Mouse (Mus musculus) heart, postnatal 0 days (tissue): ENCODE measurements around the gene Smg9. TPM values are rescaled to one million over a fixed set of nuclear protein-coding genes. Genes with fewer than 3 reads are reported as not detected.
A peak's percentile ranks its signal among the peaks of the same experiment; 100 is the strongest.

Experiments
- ATAC-seq: fragments of 200-750 bp; cut with Nextera tagmentation; 2 replicates; pipeline ENCODE4 v1.8.0; 2017; ENCODE audit warnings: low read depth, moderate number of reproducible peaks, moderate library complexity; ENCODE audit not compliant: insufficient read depth
- DNase-seq: peaks from one replicate; pipeline ENCODE4 v3.0.0-alpha.2; 2016; ENCODE audit warnings: low spot score
- H3K27ac ChIP-seq: fragments of 300-500 bp; sonication (generic); 2 replicates; pipeline ENCODE4 v1.5.1; 2014; ENCODE audit warnings: low read depth, mild to moderate bottlenecking
- H3K27me3 ChIP-seq: fragments of 300-500 bp; sonication (generic); 2 replicates; pipeline ENCODE4 v1.6.1; 2014; ENCODE audit warnings: low read length, mixed read lengths; ENCODE audit not compliant: control insufficient read depth, insufficient read depth
- H3K36me3 ChIP-seq: fragments of 300-500 bp; sonication (generic); replicated peaks from 2 replicates; pipeline ENCODE4 v1.6.1; 2014; ENCODE audit warnings: low read length, mixed read lengths; ENCODE audit not compliant: control insufficient read depth, insufficient read depth
- H3K4me1 ChIP-seq: fragments of 300-500 bp; sonication (generic); 2 replicates; pipeline ENCODE4 v1.6.1; 2014; ENCODE audit warnings: antibody characterized with exemption; ENCODE audit not compliant: control insufficient read depth, insufficient read depth
- H3K4me2 ChIP-seq: fragments of 300-500 bp; sonication (generic); 2 replicates; pipeline ENCODE4 v1.6.1; 2014; ENCODE audit warnings: low read depth, mild to moderate bottlenecking, low read length, moderate library complexity
- H3K4me3 ChIP-seq: fragments of 300-500 bp; sonication (generic); 2 replicates; pipeline ENCODE4 v1.5.1; 2014; ENCODE audit warnings: low read depth, low read length
- H3K9ac ChIP-seq: fragments of 300-500 bp; sonication (generic); replicated peaks from 2 replicates; pipeline ENCODE4 v1.6.1; 2014; ENCODE audit warnings: low read depth, low read length, mixed read lengths
- H3K9me3 ChIP-seq: fragments of 300-500 bp; sonication (generic); replicated peaks from 2 replicates; pipeline ENCODE4 v1.6.1; 2016; ENCODE audit warnings: low read length; ENCODE audit not compliant: control insufficient read depth
- CTCF ChIP-seq: IDR thresholded peaks from 2 replicates; pipeline ENCODE4 v1.5.1; 2016; ENCODE audit warnings: antibody characterized with exemption, control low read depth, low read depth
- EP300 ChIP-seq: IDR thresholded peaks from 2 replicates; pipeline ENCODE4 v1.6.1; 2016; ENCODE audit warnings: antibody characterized with exemption, low read depth
- WGBS: fragments of 180-500 bp; shearing (Covaris S2); extraction: QIAGEN DNeasy Blood & Tissue Kit; methylation state at CpG from one replicate; pipeline ENCODE4 v1.1.7; 2014; 5-methylcytosine and 5-hydroxymethylcytosine counted together
- polyA plus RNA-seq: library from polyadenylated mRNA; unstranded; fragments of >200 nt; fragmentation: Nextera tagmentation; extraction: Ambion mirVana; gene quantifications from 2 replicates; pipeline ENCODE4 v1.2.1, GENCODE M21; 2015
- total RNA-seq: library from RNA; depleted of rRNA; stranded (reverse); fragments of >200 nt; gene quantifications from 2 replicates; pipeline ENCODE4 v1.2.3, GENCODE M21; 2014; ENCODE audit warnings: low replicate concordance

The Smg9 gene
- total and polyA plus RNA-seq, 2 experiments from 2014 or later, result 13.1 to 15.5 TPM

DNA sequence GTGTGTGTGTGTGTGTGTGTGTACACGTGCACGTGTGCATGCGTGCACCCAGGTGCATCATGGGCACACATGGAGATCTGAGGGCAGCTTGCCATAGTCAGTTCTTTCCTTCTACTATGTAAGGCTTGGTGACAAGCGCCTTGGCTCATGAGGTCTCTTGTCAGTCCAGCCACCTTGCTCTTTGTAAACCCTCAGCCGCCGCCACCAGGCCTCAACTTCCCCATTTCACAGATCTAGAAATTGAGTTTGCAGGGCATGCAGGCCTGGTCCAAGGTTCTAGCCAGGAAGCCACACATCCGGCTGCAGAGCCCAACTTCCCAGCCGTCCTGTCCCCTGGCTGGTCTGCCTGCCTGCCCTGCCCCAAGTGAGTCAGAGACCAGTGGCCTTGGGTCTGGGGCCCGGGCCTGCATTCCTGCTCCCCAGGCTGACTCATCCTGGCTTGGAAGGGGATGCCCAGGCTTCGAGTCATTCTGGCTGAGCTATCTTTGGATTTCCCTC, 12.3 kb upstream of the Smg9 start:
- 57% methylated on average over 10 of the region's 10 CpGs for WGBS
- H3K36me3 ChIP-seq, result no peaks in the 10 kb centered on the region
- TF ChIP-seq EP300 (no peak), CTCF (no peak)
- no peak overlapping the region for H3K27ac ChIP-seq
- no peaks in the 10 kb centered on the region for H3K9me3 ChIP-seq
- H3K4me2 ChIP-seq, result no peak overlapping the region
- H3K4me1 ChIP-seq, result no peaks in the 10 kb centered on the region
- DNase-seq (no peak), ATAC-seq (peak; percentile 13; the same call in 1 of the 2 replicates)
- no peak overlapping the region for H3K4me3 ChIP-seq
- H3K9ac ChIP-seq, result no peak overlapping the region
- H3K27me3 ChIP-seq, result peaks cover 9% of the 10 kb centered on the region; the same call in 1 of the 2 replicates

DNA sequence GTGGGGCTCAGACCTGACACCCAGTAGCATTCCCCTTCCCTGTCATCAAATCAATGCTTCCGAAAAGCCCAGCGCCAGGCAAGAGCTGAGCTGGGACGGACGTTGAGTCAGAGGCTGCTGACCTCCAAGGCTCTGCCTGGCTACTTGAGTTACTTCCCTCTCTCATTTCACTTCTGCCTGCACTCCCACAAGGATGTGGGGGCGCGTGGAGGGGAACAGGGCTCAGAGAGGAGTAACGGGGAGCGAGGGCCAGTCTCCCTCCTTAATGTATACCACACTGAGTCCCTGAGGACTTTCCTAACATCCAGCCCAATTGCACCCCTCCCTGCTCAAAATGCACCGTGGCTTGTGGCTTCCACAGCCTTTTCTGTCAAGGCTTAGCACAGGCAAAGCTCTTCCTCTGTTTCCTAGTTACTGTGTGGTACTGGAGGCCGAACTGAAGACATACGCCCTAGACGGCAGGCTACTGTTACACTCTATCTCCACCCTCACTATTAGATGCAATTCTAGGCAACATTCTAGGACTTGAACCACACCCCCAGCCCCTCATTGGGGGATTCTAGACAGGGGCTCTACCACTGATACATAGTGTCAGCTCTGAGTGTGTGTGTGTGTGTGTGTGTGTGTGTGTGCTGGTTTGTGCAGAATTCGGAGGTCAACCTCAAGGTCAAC, 9.8 kb upstream of the Smg9 start:
- H3K4me3 ChIP-seq, result no peak overlapping the region
- no peaks in the 10 kb centered on the region for H3K9me3 ChIP-seq
- no peak overlapping the region for H3K4me2 ChIP-seq
- no peaks in the 10 kb centered on the region for H3K36me3 ChIP-seq
- no peak overlapping the region for H3K27ac ChIP-seq
- no peaks in the 10 kb centered on the region for H3K4me1 ChIP-seq
- TF ChIP-seq CTCF (no peak), EP300 (no peak)
- no peak overlapping the region for H3K9ac ChIP-seq
- ATAC-seq (no peak), DNase-seq (no peak)
- 49% methylated on average over 13 of the region's 13 CpGs for WGBS
- H3K27me3 ChIP-seq, result 0 out of 2 replicates have a peak, but pooled peaks cover 1% of the 10 kb centered on the region

GRCm38 (mm10) chr7:24390512-24390911, 8.9 kb upstream of the Smg9 start:
- no peak for TF ChIP-seq CTCF
- TF ChIP-seq EP300, result no peak
- Histone ChIP-seq H3K4me3 (no peak overlapping the region), H3K27me3 (no peaks in the 10 kb centered on the region), H3K9ac (no peak overlapping the region), H3K9me3 (no peaks in the 10 kb centered on the region), H3K27ac (no peak overlapping the region), H3K4me1 (no peaks in the 10 kb centered on the region), H3K4me2 (no peak overlapping the region), H3K36me3 (no peaks in the 10 kb centered on the region)
- DNase-seq, result no peak
- 74% methylated on average over 7 of the region's 7 CpGs for WGBS
- no peak for ATAC-seq

- ATAC-seq (no peak), DNase-seq (no peak)
- Histone ChIP-seq H3K4me1 (no peaks in the 10 kb centered on the region), H3K36me3 (no peaks in the 10 kb centered on the region), H3K27ac (no peak overlapping the region), H3K9ac (no peak overlapping the region), H3K4me3 (no peak overlapping the region), H3K4me2 (no peak overlapping the region), H3K9me3 (no peaks in the 10 kb centered on the region), H3K27me3 (no peaks in the 10 kb centered on the region)
- WGBS, result 31% methylated on average over 5 of the region's 5 CpGs
- TF ChIP-seq CTCF (no peak), EP300 (no peak)
These were observed 8.3 kb upstream of the Smg9 start for GRCm38 (mm10) chr7:24391077-24391476.

GRCm38 (mm10) chr7:24391687-24392086, 7.7 kb upstream of the Smg9 start:
- WGBS, result 65% methylated on average over 2 of the region's 2 CpGs
- no peak for ATAC-seq
- Histone ChIP-seq H3K9ac (no peak overlapping the region), H3K27ac (no peak overlapping the region), H3K27me3 (no peaks in the 10 kb centered on the region), H3K4me3 (no peak overlapping the region), H3K9me3 (no peaks in the 10 kb centered on the region), H3K36me3 (no peaks in the 10 kb centered on the region), H3K4me1 (no peaks in the 10 kb centered on the region), H3K4me2 (no peak overlapping the region)
- DNase-seq, result no peak
- TF ChIP-seq EP300 (no peak), CTCF (no peak)

DNA sequence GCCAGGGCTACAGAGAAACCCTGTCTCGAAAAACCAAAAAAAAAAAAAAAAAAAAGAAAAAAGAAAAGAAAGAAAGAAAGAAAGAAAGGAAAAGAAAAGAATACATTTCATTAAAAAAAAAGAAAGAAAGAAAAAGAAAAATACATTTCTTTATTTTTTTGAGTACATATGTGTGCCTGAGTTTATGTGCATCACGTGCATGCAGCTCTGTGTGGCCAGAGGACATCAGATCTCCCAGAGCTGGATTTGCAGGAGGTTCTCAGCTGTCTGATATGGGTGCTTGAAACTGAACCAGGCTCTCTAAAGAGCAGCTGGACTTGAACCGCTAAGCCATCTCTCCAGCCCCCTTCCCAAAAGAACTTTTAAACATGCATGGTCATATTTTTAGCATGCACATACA, 5.4 kb upstream of the Smg9 start:
- Histone ChIP-seq H3K4me2 (no peak overlapping the region), H3K9me3 (no peaks in the 10 kb centered on the region), H3K4me1 (no peaks in the 10 kb centered on the region), H3K27me3 (no peaks in the 10 kb centered on the region), H3K9ac (no peak overlapping the region), H3K36me3 (no peaks in the 10 kb centered on the region), H3K27ac (no peak overlapping the region), H3K4me3 (no peak overlapping the region)
- no peak for ATAC-seq
- TF ChIP-seq EP300 (no peak), CTCF (no peak)
- DNase-seq, result no peak
- WGBS, result 74% methylated on average over 2 of the region's 3 CpGs
